Mouse (Mus musculus): ENCODE measurements at regions not wholly inside any gene's neighbourhood (a gene's known extent, or its start where the extent isn't known, plus 50 kb on each side); places are given as distances from the start of the nearest gene placed in this dataset.
A peak's percentile ranks its signal among the peaks of the same experiment; 100 is the strongest.

DNA sequence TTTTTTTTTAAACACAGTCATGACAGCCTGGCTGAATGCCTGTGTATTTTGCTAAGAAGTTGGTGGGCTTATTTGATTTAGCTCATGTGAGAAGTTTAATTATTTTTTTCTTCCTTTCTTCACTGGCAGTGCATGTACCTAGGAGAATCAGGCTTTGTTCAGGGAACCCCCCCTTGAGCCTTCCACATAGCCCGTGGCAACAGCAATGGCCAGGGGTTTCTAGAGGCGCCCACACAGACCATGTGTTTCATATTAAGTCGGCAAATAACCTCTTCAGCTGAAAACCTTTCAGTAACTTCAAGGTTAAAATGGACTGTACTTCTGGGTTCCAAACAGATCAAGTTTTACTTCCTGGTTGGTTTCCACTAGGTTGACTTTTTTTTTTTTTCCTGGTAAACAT, 218.3 kb downstream of the Slc30a10 start:
- H3K4me2 ChIP-seq, result no peak overlapping the region
- H3K9ac ChIP-seq, result no peak overlapping the region
- H3K9me3 ChIP-seq, result no peaks in the 10 kb centered on the region
- no peak overlapping the region for H3K4me3 ChIP-seq
- H3K27me3 ChIP-seq (replicated peaks), result no peaks in the 10 kb centered on the region
- ATAC-seq (replicated peaks), result no peak
- no peaks in the 10 kb centered on the region for H3K4me1 ChIP-seq
- no peak overlapping the region for H3K27ac ChIP-seq
- no peaks in the 10 kb centered on the region for H3K36me3 ChIP-seq (replicated peaks)
- 58% methylated on average over 3 of the region's 3 CpGs for WGBS

DNA sequence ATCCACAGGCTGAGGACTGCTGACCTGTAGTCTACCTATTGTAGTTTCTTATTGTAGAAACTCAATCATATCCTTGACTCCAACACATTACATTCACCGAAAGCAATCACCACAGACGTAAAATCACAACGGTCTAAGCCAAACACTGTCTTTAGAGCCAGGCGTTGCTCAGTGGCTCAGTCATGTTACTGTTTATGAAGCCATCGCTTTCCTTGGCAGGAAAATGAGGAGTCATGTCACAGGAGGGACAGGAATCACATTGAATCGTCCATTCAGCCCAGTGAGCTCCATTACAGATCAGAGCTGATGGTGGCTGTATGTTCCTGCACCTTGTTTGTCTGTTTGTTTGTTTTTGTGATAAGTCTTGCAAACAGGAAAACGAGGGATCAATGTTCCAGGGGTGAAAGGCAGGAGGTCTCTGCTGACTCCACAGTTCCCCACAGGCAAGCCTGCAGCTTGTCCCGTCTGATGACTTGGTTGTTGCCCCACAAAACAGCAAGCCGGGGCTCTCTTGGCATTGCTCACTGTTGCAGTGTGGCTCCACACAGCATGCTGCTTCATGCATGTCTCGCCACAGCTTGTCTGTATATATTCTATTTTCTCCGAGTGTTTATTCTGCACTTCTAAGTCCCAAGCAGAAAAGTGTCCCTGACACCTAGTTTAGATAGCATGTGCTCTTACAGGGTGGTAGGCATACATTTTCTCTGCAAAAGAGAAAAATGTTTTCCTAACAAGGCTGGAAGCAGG, 221.2 kb downstream of the Slc30a10 start:
- 82% methylated on average over 11 of the region's 11 CpGs for WGBS
- no peaks in the 10 kb centered on the region for H3K27me3 ChIP-seq (replicated peaks)
- no peak overlapping the region for H3K4me3 ChIP-seq
- H3K9me3 ChIP-seq, result no peaks in the 10 kb centered on the region
- no peaks in the 10 kb centered on the region for H3K36me3 ChIP-seq (replicated peaks)
- no peak overlapping the region for H3K27ac ChIP-seq
- no peak for ATAC-seq (replicated peaks)
- no peak overlapping the region for H3K9ac ChIP-seq
- H3K4me2 ChIP-seq, result no peak overlapping the region
- H3K4me1 ChIP-seq, result no peaks in the 10 kb centered on the region

DNA sequence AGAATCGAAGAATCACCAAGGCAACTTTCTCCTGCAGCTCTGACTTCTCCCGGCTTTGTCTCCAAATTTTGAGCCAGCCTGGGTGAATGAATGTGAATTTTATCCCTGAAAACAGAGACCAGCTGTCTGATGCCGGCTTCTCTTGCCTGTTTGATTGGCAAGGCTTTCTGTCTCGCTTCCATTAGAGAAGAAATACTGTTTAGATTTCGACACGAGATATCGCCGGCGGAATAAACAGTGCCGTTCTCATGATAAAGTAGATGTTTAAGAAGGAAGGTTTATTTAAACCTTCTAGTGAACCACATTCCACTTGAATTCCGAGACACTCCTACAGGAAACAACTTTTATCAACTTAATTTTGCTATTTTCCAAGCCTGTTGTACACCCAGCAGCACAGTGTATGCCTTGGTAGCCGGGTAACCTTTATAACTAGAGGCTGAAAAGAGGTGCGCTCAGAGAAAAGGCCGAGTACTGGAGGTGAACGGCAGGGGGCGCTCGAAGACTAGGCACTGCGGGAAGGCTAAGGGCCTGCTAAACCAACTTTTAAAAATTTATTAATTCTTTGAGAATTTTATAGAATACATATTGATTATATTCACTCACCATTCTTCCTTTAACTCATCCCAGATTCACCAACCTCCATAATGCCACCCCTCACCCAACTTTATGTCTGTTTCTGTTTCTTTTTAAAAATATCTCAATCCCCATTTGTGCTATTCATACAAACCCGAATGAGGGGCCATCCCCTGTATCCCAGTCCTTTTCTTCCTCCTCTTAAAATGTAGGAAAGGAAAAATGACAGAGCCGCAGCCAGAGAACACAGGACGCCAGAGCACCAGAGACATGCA, 227.2 kb downstream of the Slc30a10 start:
- 32% methylated on average over 21 of the region's 21 CpGs for WGBS
- no peak overlapping the region for H3K27ac ChIP-seq
- H3K9me3 ChIP-seq, result no peaks in the 10 kb centered on the region
- H3K4me3 ChIP-seq, result no peak overlapping the region
- no peaks in the 10 kb centered on the region for H3K4me1 ChIP-seq
- H3K36me3 ChIP-seq (replicated peaks), result no peaks in the 10 kb centered on the region
- H3K4me2 ChIP-seq, result peak overlapping the region; percentile 20; the same call in 1 of the 2 replicates
- ATAC-seq (replicated peaks), result peak; percentile 80; the same call in 1 of the 2 replicates
- H3K9ac ChIP-seq, result no peak overlapping the region
- H3K27me3 ChIP-seq (replicated peaks), result no peaks in the 10 kb centered on the region

GRCm38 (mm10) chr1:185682458-185682750, 227.8 kb downstream of the Slc30a10 start:
- no peaks in the 10 kb centered on the region for H3K4me1 ChIP-seq
- H3K9me3 ChIP-seq, result no peaks in the 10 kb centered on the region
- no peak overlapping the region for H3K4me2 ChIP-seq
- ATAC-seq (replicated peaks), result no peak
- H3K9ac ChIP-seq, result no peak overlapping the region
- H3K36me3 ChIP-seq (replicated peaks), result no peaks in the 10 kb centered on the region
- WGBS, result 63% methylated on average over 3 of the region's 3 CpGs
- H3K27ac ChIP-seq, result no peak overlapping the region
- no peaks in the 10 kb centered on the region for H3K27me3 ChIP-seq (replicated peaks)
- no peak overlapping the region for H3K4me3 ChIP-seq

- no peak overlapping the region for H3K9ac ChIP-seq
- H3K4me3 ChIP-seq, result no peak overlapping the region
- H3K27me3 ChIP-seq (replicated peaks), result no peaks in the 10 kb centered on the region
- H3K9me3 ChIP-seq, result no peaks in the 10 kb centered on the region
- ATAC-seq (replicated peaks), result no peak
- no peaks in the 10 kb centered on the region for H3K4me1 ChIP-seq
- no peak overlapping the region for H3K4me2 ChIP-seq
- no peaks in the 10 kb centered on the region for H3K36me3 ChIP-seq (replicated peaks)
- H3K27ac ChIP-seq, result no peak overlapping the region
- WGBS, result 78% methylated on average over 9 of the region's 9 CpGs
Observed at GRCm38 (mm10) chr1:185684638-185685037, 230.0 kb downstream of the Slc30a10 start.

DNA sequence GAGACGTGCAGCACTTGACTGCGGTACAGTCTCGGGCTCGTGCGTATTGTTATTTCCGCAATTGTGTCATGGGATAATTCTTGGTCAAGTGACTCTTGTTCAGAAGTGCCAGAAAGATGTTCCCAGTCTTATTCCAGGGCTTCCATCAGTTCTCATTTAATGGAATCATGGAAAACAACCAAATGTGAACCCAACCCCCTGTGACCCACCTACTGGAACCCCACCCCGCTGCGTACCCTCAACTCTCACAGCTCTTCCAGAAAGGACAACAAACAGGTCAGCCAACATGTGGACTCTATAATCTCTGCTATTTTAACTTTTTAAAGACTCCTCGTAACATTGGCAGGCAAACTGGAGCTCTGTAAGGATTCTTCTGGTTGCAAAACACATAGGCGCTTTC, 233.9 kb downstream of the Slc30a10 start:
- no peaks in the 10 kb centered on the region for H3K4me1 ChIP-seq
- H3K36me3 ChIP-seq (replicated peaks), result no peaks in the 10 kb centered on the region
- WGBS, result 91% methylated on average over 10 of the region's 10 CpGs
- ATAC-seq (replicated peaks), result no peak
- no peak overlapping the region for H3K4me2 ChIP-seq
- H3K9ac ChIP-seq, result no peak overlapping the region
- H3K27ac ChIP-seq, result no peak overlapping the region
- no peak overlapping the region for H3K4me3 ChIP-seq
- H3K27me3 ChIP-seq (replicated peaks), result no peaks in the 10 kb centered on the region
- H3K9me3 ChIP-seq, result no peaks in the 10 kb centered on the region

DNA sequence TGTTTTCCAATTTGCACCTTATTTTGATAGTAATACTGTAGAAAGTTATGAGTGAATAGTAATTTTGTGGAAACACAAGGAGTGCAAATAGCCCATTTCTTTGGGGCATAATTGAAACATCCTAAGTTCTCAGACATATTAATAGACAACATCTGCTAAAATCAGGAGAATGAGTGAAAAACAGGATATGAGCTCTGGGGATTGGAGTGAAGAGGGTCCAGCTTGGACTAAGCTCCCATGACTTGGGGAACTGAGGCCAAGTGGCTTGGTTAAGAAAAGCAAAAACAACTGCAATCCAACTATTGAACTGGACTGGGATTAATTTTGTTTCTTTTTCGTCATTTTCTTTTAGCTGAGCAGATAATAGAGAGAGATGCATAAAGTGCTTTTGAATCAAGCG, 240.7 kb downstream of the Slc30a10 start:
- 91% methylated on average over 2 of the region's 2 CpGs for WGBS
- ATAC-seq (replicated peaks), result no peak
- H3K9me3 ChIP-seq, result no peaks in the 10 kb centered on the region

DNA sequence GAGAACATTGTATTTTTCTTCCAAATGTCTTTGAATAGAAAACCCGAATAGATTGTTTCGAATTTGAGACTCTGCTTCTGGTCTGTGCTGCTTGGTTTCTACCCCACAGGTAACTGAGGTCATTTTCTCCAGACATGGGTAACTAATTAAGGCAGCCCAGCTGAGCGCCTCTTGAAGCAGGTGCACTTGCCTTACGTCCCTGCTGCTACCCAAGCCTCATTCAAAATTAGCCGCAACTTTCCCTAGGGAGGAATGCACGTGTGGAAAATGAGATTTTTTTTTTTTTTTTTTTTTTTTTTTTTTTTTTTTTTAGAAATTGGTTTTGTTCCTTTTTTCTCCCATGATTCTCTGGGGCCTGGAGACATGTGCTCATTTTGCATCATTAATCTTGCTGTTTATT, 245.1 kb downstream of the Slc30a10 start:
- Histone ChIP-seq H3K27me3 (replicated peaks) (no peaks in the 10 kb centered on the region), H3K4me2 (no peak overlapping the region), H3K4me1 (no peaks in the 10 kb centered on the region), H3K36me3 (replicated peaks) (no peaks in the 10 kb centered on the region), H3K27ac (no peak overlapping the region), H3K4me3 (no peak overlapping the region), H3K9me3 (no peaks in the 10 kb centered on the region), H3K9ac (no peak overlapping the region)
- 69% methylated on average over 6 of the region's 6 CpGs for WGBS
- no peak for ATAC-seq (replicated peaks)

More for the DNA sequence above, 240.7 kb downstream of the Slc30a10 start:
- no peaks in the 10 kb centered on the region for H3K4me1 ChIP-seq
- H3K4me2 ChIP-seq, result no peak overlapping the region
- no peaks in the 10 kb centered on the region for H3K36me3 ChIP-seq (replicated peaks)
- H3K9ac ChIP-seq, result no peak overlapping the region
- H3K27ac ChIP-seq, result no peak overlapping the region
- H3K27me3 ChIP-seq (replicated peaks), result no peaks in the 10 kb centered on the region
- no peak overlapping the region for H3K4me3 ChIP-seq

- ATAC-seq (replicated peaks), result no peak
- 83% methylated on average over 2 of the region's 2 CpGs for WGBS
- H3K4me3 ChIP-seq, result no peak overlapping the region
Observed at GRCm38 (mm10) chr1:185726324-185726723, 271.7 kb downstream of the Slc30a10 start.

DNA sequence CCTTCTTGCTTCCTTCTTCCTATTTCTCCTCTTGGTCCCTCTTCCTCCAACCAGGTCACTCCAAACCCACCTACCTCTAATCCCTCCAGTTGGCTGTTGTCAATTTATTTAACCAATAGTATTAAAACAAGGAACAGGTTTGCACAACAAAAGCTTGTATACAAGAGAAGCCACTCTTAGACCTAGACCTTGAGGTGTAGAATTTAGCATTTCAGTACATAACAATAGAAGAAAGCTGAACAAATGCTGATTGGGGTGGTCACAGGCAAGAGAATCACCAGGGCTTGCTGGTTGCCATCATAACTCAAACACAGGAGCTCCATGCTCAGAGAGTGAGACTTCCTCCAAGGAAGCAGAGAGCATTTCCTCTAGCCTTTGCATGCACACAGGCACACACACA, 272.2 kb downstream of the Slc30a10 start:
- no peaks in the 10 kb centered on the region for H3K27me3 ChIP-seq (replicated peaks)
- H3K9ac ChIP-seq, result no peak overlapping the region
- ATAC-seq (replicated peaks), result no peak
- H3K4me3 ChIP-seq, result no peak overlapping the region
- H3K4me2 ChIP-seq, result no peak overlapping the region
- no peaks in the 10 kb centered on the region for H3K36me3 ChIP-seq (replicated peaks)
- no peaks in the 10 kb centered on the region for H3K9me3 ChIP-seq
- no peaks in the 10 kb centered on the region for H3K4me1 ChIP-seq
- H3K27ac ChIP-seq, result no peak overlapping the region

More at GRCm38 (mm10) chr1:185726324-185726723, 271.7 kb downstream of the Slc30a10 start:
- Histone ChIP-seq H3K9ac (no peak overlapping the region), H3K4me2 (no peak overlapping the region), H3K36me3 (replicated peaks) (no peaks in the 10 kb centered on the region), H3K9me3 (no peaks in the 10 kb centered on the region), H3K4me1 (no peaks in the 10 kb centered on the region), H3K27me3 (replicated peaks) (no peaks in the 10 kb centered on the region), H3K27ac (no peak overlapping the region)

GRCm38 (mm10) chr1:185727749-185728148, 273.1 kb downstream of the Slc30a10 start:
- WGBS, result 74% methylated on average over 4 of the region's 4 CpGs
- H3K36me3 ChIP-seq (replicated peaks), result no peaks in the 10 kb centered on the region
- H3K9ac ChIP-seq, result no peak overlapping the region
- ATAC-seq (replicated peaks), result no peak
- H3K4me1 ChIP-seq, result no peaks in the 10 kb centered on the region
- H3K27ac ChIP-seq, result no peak overlapping the region
- no peaks in the 10 kb centered on the region for H3K27me3 ChIP-seq (replicated peaks)
- no peak overlapping the region for H3K4me3 ChIP-seq
- no peaks in the 10 kb centered on the region for H3K9me3 ChIP-seq
- H3K4me2 ChIP-seq, result no peak overlapping the region

- no peak overlapping the region for H3K27ac ChIP-seq
- no peaks in the 10 kb centered on the region for H3K4me1 ChIP-seq
- no peak overlapping the region for H3K9ac ChIP-seq
- H3K36me3 ChIP-seq (replicated peaks), result no peaks in the 10 kb centered on the region
- no peaks in the 10 kb centered on the region for H3K27me3 ChIP-seq (replicated peaks)
- ATAC-seq (replicated peaks), result no peak
- WGBS, result 60% methylated on average over 3 of the region's 3 CpGs
- no peak overlapping the region for H3K4me3 ChIP-seq
- H3K9me3 ChIP-seq, result no peaks in the 10 kb centered on the region
- no peak overlapping the region for H3K4me2 ChIP-seq
Observed at GRCm38 (mm10) chr1:185728406-185728805, 273.8 kb downstream of the Slc30a10 start.

- no peak overlapping the region for H3K4me2 ChIP-seq
- no peaks in the 10 kb centered on the region for H3K4me1 ChIP-seq
- no peaks in the 10 kb centered on the region for H3K36me3 ChIP-seq (replicated peaks)
- ATAC-seq (replicated peaks), result no peak
- no peak overlapping the region for H3K9ac ChIP-seq
- no peaks in the 10 kb centered on the region for H3K27me3 ChIP-seq (replicated peaks)
- H3K27ac ChIP-seq, result no peak overlapping the region
- no peak overlapping the region for H3K4me3 ChIP-seq
- 81% methylated on average over 9 of the region's 9 CpGs for WGBS
- no peaks in the 10 kb centered on the region for H3K9me3 ChIP-seq
Observed at GRCm38 (mm10) chr1:185731062-185731461, 276.4 kb downstream of the Slc30a10 start.
